Mouse (Mus musculus) intestine, embryonic 16.5 days (tissue): Measurements from ENCODE around the gene Ksr2. TPM values are rescaled to one million over a fixed set of nuclear protein-coding genes. Genes with fewer than 3 reads are reported as not detected.

ENCODE experiments used
- ATAC-seq: fragments of 200-750 bp; cut with Nextera tagmentation; 2 replicates; pipeline ENCODE4 v1.8.0; 2017; ENCODE audit warnings: moderate TSS enrichment, moderate library complexity
- H3K27ac ChIP-seq: fragments of 300-500 bp; sonication (generic); 2 replicates; pipeline ENCODE4 v1.5.1; 2014; ENCODE audit warnings: mild to moderate bottlenecking, low read length
- H3K27me3 ChIP-seq: fragments of 300-500 bp; sonication (generic); replicated peaks from 2 replicates; pipeline ENCODE4 v1.6.1; 2014; ENCODE audit warnings: low read length, control low read depth, mixed read lengths; ENCODE audit not compliant: control insufficient read depth, insufficient read depth
- H3K36me3 ChIP-seq: fragments of 300-500 bp; sonication (generic); 2 replicates; pipeline ENCODE4 v1.6.1; 2014; ENCODE audit warnings: low read length, control low read depth; ENCODE audit not compliant: control insufficient read depth, insufficient read depth
- H3K4me1 ChIP-seq: fragments of 300-500 bp; sonication (generic); 2 replicates; pipeline ENCODE4 v1.6.1; 2014; ENCODE audit warnings: low read length, control low read depth, mixed read lengths; ENCODE audit not compliant: control insufficient read depth, insufficient read depth
- H3K4me2 ChIP-seq: fragments of 300-500 bp; sonication (generic); 2 replicates; pipeline ENCODE4 v1.6.1; 2014; ENCODE audit warnings: low read depth, low read length, control low read depth
- H3K4me3 ChIP-seq: fragments of 300-500 bp; sonication (generic); 2 replicates; pipeline ENCODE4 v1.5.1; 2014; ENCODE audit warnings: mild to moderate bottlenecking, low read length
- H3K9ac ChIP-seq: fragments of 300-500 bp; sonication (generic); 2 replicates; pipeline ENCODE4 v1.6.1; 2014; ENCODE audit warnings: low read depth, low read length
- H3K9me3 ChIP-seq: fragments of 300-500 bp; sonication (generic); 2 replicates; pipeline ENCODE4 v1.6.1; 2016; ENCODE audit warnings: low read length, control low read depth; ENCODE audit not compliant: control insufficient read depth
- WGBS: fragments of 180-500 bp; shearing (Covaris S2); extraction: QIAGEN DNeasy Blood & Tissue Kit; methylation state at CpG from one replicate; pipeline ENCODE4 v1.1.7; 2014; 5-methylcytosine and 5-hydroxymethylcytosine counted together
- polyA plus RNA-seq: library from polyadenylated mRNA; unstranded; fragments of >200 nt; fragmentation: Nextera tagmentation; extraction: Ambion mirVana; gene quantifications from 2 replicates; pipeline ENCODE4 v1.2.1, GENCODE M21; 2015

Ksr2 gene
- 0.20 and 0.28 TPM in 2 replicates for polyA plus RNA-seq

GRCm38 (mm10) chr5:117413507-117414501 is at the start of gene Ksr2:
Ksr2 (plus strand) TSS chr5:117414000.
- H3K4me1 ChIP-seq: peaks cover 12% of the 10 kb centered on the region
- H3K27ac ChIP-seq: peak within 1 kb of the TSS; percentile 28; the same call in 1 of the 2 replicates
- H3K36me3 ChIP-seq: no peaks in the 10 kb centered on the region
- peak within 1 kb of the TSS; percentile 61 for H3K9ac ChIP-seq
- peak within 1 kb of the TSS; percentile 66 for H3K4me3 ChIP-seq
- ATAC-seq: peak; percentile 93
- peaks cover 37% of the 10 kb centered on the region for H3K27me3 ChIP-seq
- WGBS: under 1% methylated on average over 79 of the region's 89 CpGs
- no peaks in the 10 kb centered on the region for H3K9me3 ChIP-seq
- H3K4me2 ChIP-seq: peak within 1 kb of the TSS; percentile 94

GRCm38 (mm10) chr5:117364821-117365220 is 49.0 kb upstream of the Ksr2 start:
- H3K27ac ChIP-seq: peak overlapping the region; percentile 93; the same call in 1 of the 2 replicates
- no peak overlapping the region for H3K4me3 ChIP-seq
- H3K27me3 ChIP-seq: no peaks in the 10 kb centered on the region
- H3K9me3 ChIP-seq: no peaks in the 10 kb centered on the region
- ATAC-seq: no peak
- peaks cover 41% of the 10 kb centered on the region for H3K4me1 ChIP-seq
- WGBS: 83% methylated on average over 3 of the region's 3 CpGs
- no peak overlapping the region for H3K4me2 ChIP-seq
- peak overlapping the region; percentile 29; the same call in 1 of the 2 replicates for H3K9ac ChIP-seq
- H3K36me3 ChIP-seq: peaks cover 12% of the 10 kb centered on the region

GRCm38 (mm10) chr5:117365904-117366561 is 47.8 kb upstream of the Ksr2 start:
- Histone ChIP-seq H3K27me3 (no peaks in the 10 kb centered on the region), H3K4me2 (peak overlapping the region; percentile 6; the same call in 1 of the 2 replicates), H3K9me3 (no peaks in the 10 kb centered on the region), H3K4me1 (peaks cover 32% of the 10 kb centered on the region), H3K27ac (peak overlapping the region; percentile 93), H3K4me3 (no peak overlapping the region), H3K36me3 (peaks cover 18% of the 10 kb centered on the region), H3K9ac (0 out of 2 replicates have a peak overlapping the region, but pooled peaks have one; percentile 22)
- 76% methylated on average over 13 of the region's 13 CpGs for WGBS
- ATAC-seq: peak; percentile 80

GRCm38 (mm10) chr5:117367206-117367605 is 46.6 kb upstream of the Ksr2 start:
- 33% methylated on average over 8 of the region's 8 CpGs for WGBS
- peak overlapping the region; percentile 39 for H3K9ac ChIP-seq
- no peak for ATAC-seq
- H3K4me2 ChIP-seq: no peak overlapping the region
- H3K4me3 ChIP-seq: no peak overlapping the region
- H3K27me3 ChIP-seq: no peaks in the 10 kb centered on the region
- no peaks in the 10 kb centered on the region for H3K9me3 ChIP-seq
- peak overlapping the region; percentile 74; the same call in 1 of the 2 replicates for H3K27ac ChIP-seq
- H3K4me1 ChIP-seq: peaks cover 29% of the 10 kb centered on the region
- H3K36me3 ChIP-seq: peaks cover 19% of the 10 kb centered on the region

GRCm38 (mm10) chr5:117370592-117370991 is 43.2 kb upstream of the Ksr2 start:
- Histone ChIP-seq H3K9me3 (no peaks in the 10 kb centered on the region), H3K36me3 (peaks cover 24% of the 10 kb centered on the region)
- WGBS: 88% methylated on average over 10 of the region's 10 CpGs

GRCm38 (mm10) chr5:117373418-117373817 is 40.4 kb upstream of the Ksr2 start:
- ATAC-seq: no peak
- Histone ChIP-seq H3K4me3 (no peak overlapping the region), H3K36me3 (peaks cover 38% of the 10 kb centered on the region), H3K9ac (no peak overlapping the region), H3K4me2 (no peak overlapping the region), H3K27ac (no peak overlapping the region), H3K27me3 (no peaks in the 10 kb centered on the region), H3K4me1 (no peaks in the 10 kb centered on the region), H3K9me3 (no peaks in the 10 kb centered on the region)
- 94% methylated on average over 9 of the region's 9 CpGs for WGBS

More at GRCm38 (mm10) chr5:117370592-117370991, 43.2 kb upstream of the Ksr2 start:
- Histone ChIP-seq H3K4me3 (no peak overlapping the region), H3K4me2 (no peak overlapping the region), H3K27ac (no peak overlapping the region), H3K27me3 (no peaks in the 10 kb centered on the region), H3K4me1 (peaks cover 3% of the 10 kb centered on the region; the same call in 1 of the 2 replicates), H3K9ac (no peak overlapping the region)
- ATAC-seq: no peak

- no peak overlapping the region for H3K4me3 ChIP-seq
- peaks cover 27% of the 10 kb centered on the region for H3K36me3 ChIP-seq
- no peaks in the 10 kb centered on the region for H3K4me1 ChIP-seq
- H3K9ac ChIP-seq: no peak overlapping the region
- H3K27me3 ChIP-seq: no peaks in the 10 kb centered on the region
- 89% methylated on average over 7 of the region's 7 CpGs for WGBS
- no peak for ATAC-seq
- no peak overlapping the region for H3K27ac ChIP-seq
- no peak overlapping the region for H3K4me2 ChIP-seq
- no peaks in the 10 kb centered on the region for H3K9me3 ChIP-seq
Measured at GRCm38 (mm10) chr5:117374372-117375049, 39.3 kb upstream of the Ksr2 start.

GRCm38 (mm10) chr5:117376331-117376761 is 37.5 kb upstream of the Ksr2 start:
- H3K27me3 ChIP-seq: no peaks in the 10 kb centered on the region
- peaks cover 28% of the 10 kb centered on the region for H3K36me3 ChIP-seq
- no peak overlapping the region for H3K4me3 ChIP-seq
- H3K4me2 ChIP-seq: no peak overlapping the region
- H3K27ac ChIP-seq: no peak overlapping the region
- WGBS: 70% methylated on average over 11 of the region's 11 CpGs
- H3K4me1 ChIP-seq: no peaks in the 10 kb centered on the region
- no peak for ATAC-seq
- no peak overlapping the region for H3K9ac ChIP-seq
- no peaks in the 10 kb centered on the region for H3K9me3 ChIP-seq
